Mouse (Mus musculus): ENCODE data around the gene Rasal2. TPM values are rescaled to one million over a fixed set of nuclear protein-coding genes. Genes with fewer than 3 reads are reported as not detected.

The Rasal2 gene
- polyA plus RNA-seq, 1 experiment = 3.0 TPM

- Histone ChIP-seq H3ac (ENCODE audit: control insufficient read depth, insufficient read length, low read depth) (no peak overlapping the region), H3K27me3 (ENCODE audit: control insufficient read depth, insufficient read depth, insufficient read length) (no peaks in the 10 kb centered on the region), H3K36me3 (ENCODE audit: control insufficient read depth, insufficient read depth) (no peaks in the 10 kb centered on the region), H3K79me2 (ENCODE audit: control insufficient read depth, insufficient read depth) (no peaks in the 10 kb centered on the region), H3K4me3 (ENCODE audit: insufficient read depth, poor library complexity, severe bottlenecking) (no peak overlapping the region), H3K79me3 (ENCODE audit: low read depth) (no peaks in the 10 kb centered on the region)
- no peak for TF ChIP-seq FOSL1 (IDR thresholded peaks at IDR 0.05; ENCODE audit: insufficient read depth, low read length, poor library complexity, severe bottlenecking)
- no peak for TF ChIP-seq MYOD1 (IDR thresholded peaks at IDR 0.05; ENCODE audit: control insufficient read depth, insufficient read length, low read depth)
- TF ChIP-seq MAX (IDR thresholded peaks at IDR 0.05) = no peak
These were observed 274.5 kb downstream of the Rasal2 start for GRCm38 (mm10) chr1:157137854-157138241.

DNA sequence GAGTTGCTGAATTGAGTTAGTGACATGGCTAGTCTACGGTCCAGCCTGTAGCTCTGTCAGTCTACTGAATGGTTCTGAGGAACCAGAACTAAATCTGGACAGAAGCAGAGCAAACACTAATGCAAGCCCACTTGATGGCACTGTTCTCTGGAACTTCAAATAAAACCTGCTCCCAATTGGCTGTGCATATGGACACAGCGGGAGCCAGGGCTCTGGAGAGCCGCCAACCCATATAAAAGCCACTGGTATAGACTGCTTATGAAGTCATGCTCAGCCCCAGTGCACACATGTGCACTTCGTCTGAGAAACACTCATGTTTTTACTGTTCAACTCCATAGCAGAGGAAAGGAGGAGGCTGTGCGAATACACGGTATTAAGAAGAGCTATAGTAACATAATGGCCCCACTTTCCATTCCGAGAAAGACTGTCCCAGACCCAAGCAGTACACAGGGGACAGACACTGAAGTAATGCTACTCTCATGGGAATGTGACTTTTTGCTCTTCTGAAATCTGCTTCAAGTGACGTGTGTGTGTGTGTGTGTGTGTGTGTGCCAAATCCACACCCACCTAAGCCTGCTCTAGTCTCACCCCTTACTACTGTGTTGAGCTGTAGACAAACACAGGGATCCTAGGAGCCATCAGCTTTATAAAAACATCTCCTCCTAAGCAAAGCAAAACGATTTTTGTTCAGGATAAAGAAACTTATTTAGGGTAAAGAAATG lies 275.1 kb downstream of the Rasal2 start:
- no peaks in the 10 kb centered on the region for H3K27me3 ChIP-seq (ENCODE audit: control insufficient read depth, insufficient read depth, insufficient read length)
- H3K79me3 ChIP-seq (ENCODE audit: low read depth) = no peaks in the 10 kb centered on the region
- no peak overlapping the region for H3ac ChIP-seq (ENCODE audit: control insufficient read depth, insufficient read length, low read depth)
- H3K36me3 ChIP-seq (ENCODE audit: control insufficient read depth, insufficient read depth) = no peaks in the 10 kb centered on the region
- H3K4me3 ChIP-seq (ENCODE audit: insufficient read depth, poor library complexity, severe bottlenecking) = no peak overlapping the region
- H3K79me2 ChIP-seq (ENCODE audit: control insufficient read depth, insufficient read depth) = no peaks in the 10 kb centered on the region
- no peak for TF ChIP-seq CEBPB (IDR thresholded peaks at IDR 0.05; ENCODE audit: low read depth)
- TF ChIP-seq MYOG (IDR thresholded peaks at IDR 0.05; ENCODE audit: control insufficient read depth, extremely low read depth, insufficient read length) = no peak
- TF ChIP-seq CTCF (IDR thresholded peaks at IDR 0.05; ENCODE audit: control insufficient read depth, insufficient read depth, insufficient read length) = no peak
- TF ChIP-seq USF1 (IDR thresholded peaks at IDR 0.05; ENCODE audit: low read depth) = no peak
- no peak for TF ChIP-seq MYOD1 (IDR thresholded peaks at IDR 0.05; ENCODE audit: control insufficient read depth, insufficient read length, low read depth)
- TF ChIP-seq FOSL1 (IDR thresholded peaks at IDR 0.05; ENCODE audit: insufficient read depth, low read length, poor library complexity, severe bottlenecking) = no peak
- no peak for TF ChIP-seq MAX (IDR thresholded peaks at IDR 0.05)

GRCm38 (mm10) chr1:157128219-157128618 lies 284.2 kb downstream of the Rasal2 start:
- Histone ChIP-seq H3K36me3 (ENCODE audit: control insufficient read depth, insufficient read depth) (no peaks in the 10 kb centered on the region), H3K79me3 (ENCODE audit: low read depth) (no peaks in the 10 kb centered on the region), H3K79me2 (ENCODE audit: control insufficient read depth, insufficient read depth) (no peaks in the 10 kb centered on the region), H3ac (ENCODE audit: control insufficient read depth, insufficient read length, low read depth) (no peak overlapping the region), H3K4me3 (ENCODE audit: insufficient read depth, poor library complexity, severe bottlenecking) (no peak overlapping the region), H3K27me3 (ENCODE audit: control insufficient read depth, insufficient read depth, insufficient read length) (no peaks in the 10 kb centered on the region)
- TF ChIP-seq MYOG (IDR thresholded peaks at IDR 0.05; ENCODE audit: control insufficient read depth, extremely low read depth, insufficient read length) (no peak), MAX (IDR thresholded peaks at IDR 0.05) (no peak), MYOD1 (IDR thresholded peaks at IDR 0.05; ENCODE audit: control insufficient read depth, insufficient read length, low read depth) (no peak), CEBPB (IDR thresholded peaks at IDR 0.05; ENCODE audit: low read depth) (no peak), FOSL1 (IDR thresholded peaks at IDR 0.05; ENCODE audit: insufficient read depth, low read length, poor library complexity, severe bottlenecking) (no peak), USF1 (IDR thresholded peaks at IDR 0.05; ENCODE audit: low read depth) (no peak), CTCF (IDR thresholded peaks at IDR 0.05; ENCODE audit: control insufficient read depth, insufficient read depth, insufficient read length) (no peak)

- TF ChIP-seq MAX (IDR thresholded peaks at IDR 0.05) (no peak), MYOG (IDR thresholded peaks at IDR 0.05; ENCODE audit: control insufficient read depth, extremely low read depth, insufficient read length) (no peak), CEBPB (IDR thresholded peaks at IDR 0.05; ENCODE audit: low read depth) (no peak), CTCF (IDR thresholded peaks at IDR 0.05; ENCODE audit: control insufficient read depth, insufficient read depth, insufficient read length) (no peak), FOSL1 (IDR thresholded peaks at IDR 0.05; ENCODE audit: insufficient read depth, low read length, poor library complexity, severe bottlenecking) (no peak), USF1 (IDR thresholded peaks at IDR 0.05; ENCODE audit: low read depth) (no peak), MYOD1 (IDR thresholded peaks at IDR 0.05; ENCODE audit: control insufficient read depth, insufficient read length, low read depth) (no peak)
These were observed 288.6 kb downstream of the Rasal2 start for GRCm38 (mm10) chr1:157123836-157124235.

DNA sequence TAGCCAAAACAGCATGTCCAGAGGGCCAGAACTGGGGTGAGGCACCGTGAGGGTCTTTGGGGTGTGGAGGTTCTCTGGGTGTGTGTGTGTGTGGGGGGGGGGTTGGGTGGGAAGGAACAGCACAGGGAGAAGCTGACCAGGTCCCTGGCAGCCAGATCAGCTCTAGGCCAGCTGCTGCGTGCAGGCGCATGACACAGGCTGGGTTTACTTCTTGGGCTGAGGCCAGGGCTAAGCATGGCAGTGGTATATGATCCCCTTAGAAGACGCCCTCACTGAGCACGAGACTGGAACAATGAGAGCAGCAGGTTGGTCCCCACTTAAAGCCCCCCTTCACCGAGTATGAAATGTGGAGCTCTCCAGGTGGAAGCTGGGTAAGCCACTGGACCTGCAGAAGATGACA lies 293.2 kb downstream of the Rasal2 start:
- H3K79me2 ChIP-seq (ENCODE audit: control insufficient read depth, insufficient read depth) = no peaks in the 10 kb centered on the region
- H3ac ChIP-seq (ENCODE audit: control insufficient read depth, insufficient read length, low read depth) = no peak overlapping the region

More at GRCm38 (mm10) chr1:157123836-157124235, 288.6 kb downstream of the Rasal2 start:
- no peak overlapping the region for H3ac ChIP-seq (ENCODE audit: control insufficient read depth, insufficient read length, low read depth)
- no peaks in the 10 kb centered on the region for H3K79me3 ChIP-seq (ENCODE audit: low read depth)
- H3K79me2 ChIP-seq (ENCODE audit: control insufficient read depth, insufficient read depth) = no peaks in the 10 kb centered on the region
- H3K4me3 ChIP-seq (ENCODE audit: insufficient read depth, poor library complexity, severe bottlenecking) = no peak overlapping the region
- H3K27me3 ChIP-seq (ENCODE audit: control insufficient read depth, insufficient read depth, insufficient read length) = no peaks in the 10 kb centered on the region
- H3K36me3 ChIP-seq (ENCODE audit: control insufficient read depth, insufficient read depth) = no peaks in the 10 kb centered on the region

More for the DNA sequence above, 293.2 kb downstream of the Rasal2 start:
- TF ChIP-seq USF1 (IDR thresholded peaks at IDR 0.05; ENCODE audit: low read depth) (no peak), MYOD1 (IDR thresholded peaks at IDR 0.05; ENCODE audit: control insufficient read depth, insufficient read length, low read depth) (no peak), CEBPB (IDR thresholded peaks at IDR 0.05; ENCODE audit: low read depth) (no peak), FOSL1 (IDR thresholded peaks at IDR 0.05; ENCODE audit: insufficient read depth, low read length, poor library complexity, severe bottlenecking) (no peak), MYOG (IDR thresholded peaks at IDR 0.05; ENCODE audit: control insufficient read depth, extremely low read depth, insufficient read length) (no peak), CTCF (IDR thresholded peaks at IDR 0.05; ENCODE audit: control insufficient read depth, insufficient read depth, insufficient read length) (no peak), MAX (IDR thresholded peaks at IDR 0.05) (no peak)
- Histone ChIP-seq H3K79me3 (ENCODE audit: low read depth) (no peaks in the 10 kb centered on the region), H3K36me3 (ENCODE audit: control insufficient read depth, insufficient read depth) (no peaks in the 10 kb centered on the region), H3K27me3 (ENCODE audit: control insufficient read depth, insufficient read depth, insufficient read length) (no peaks in the 10 kb centered on the region), H3K4me3 (ENCODE audit: insufficient read depth, poor library complexity, severe bottlenecking) (no peak overlapping the region)
